Mouse (Mus musculus) left cerebral cortex, postnatal 10 days (tissue): Measurements from ENCODE around the gene Mid1. TPM values are rescaled to one million over a fixed set of nuclear protein-coding genes. Genes with fewer than 3 reads are reported as not detected.

Source experiments
- DNase-seq, 2 experiments: peaks; one replicate each; pipeline ENCODE4 v3.0.0; 2021 to 2022; ENCODE audit warnings: low spot score in 2 of 2, mixed read lengths in 1 of 2; ENCODE audit errors: extremely low spot score in 1 of 2
- intact Hi-C: fragments of 180-260 bp; cut with DNase I; formaldehyde crosslinking; loops from one replicate; pipeline ENCODE4 v1.15.1; 2025
- total RNA-seq, 2 experiments: library from RNA; stranded (reverse); gene quantifications; 2 replicates each; pipeline ENCODE4 v1.2.3; 2021

Mid1 gene
- total RNA-seq, 2 experiments from 2014 or later, result 20.2 to 21.3 TPM

- intact Hi-C loops, result no loop called here
- DNase-seq, result no peak
These were observed 120.8 kb downstream of the Mid1 start for GRCm38 (mm10) chrX:169805791-169806190.

GRCm38 (mm10) chrX:169807744-169808143, 122.7 kb downstream of the Mid1 start:
- intact Hi-C loops, result no loop called here
- DNase-seq, result no peak

- intact Hi-C loops, result no loop called here
- DNase-seq, result no peak
These were observed 126.3 kb downstream of the Mid1 start for GRCm38 (mm10) chrX:169811318-169811717.

GRCm38 (mm10) chrX:169811783-169812182, 126.8 kb downstream of the Mid1 start:
- no peak for DNase-seq
- intact Hi-C loops, result no loop called here

GRCm38 (mm10) chrX:169813673-169814072, 128.7 kb downstream of the Mid1 start:
- no peak for DNase-seq
- intact Hi-C loops, result no loop called here

GRCm38 (mm10) chrX:169826947-169827346, 141.9 kb downstream of the Mid1 start:
- intact Hi-C loops, result loop anchor here (10.0 kb wide), 1 partner anchor 58 kb away; no protein-coding TSS in a partner anchor

GRCm38 (mm10) chrX:169827720-169828119, 142.7 kb downstream of the Mid1 start:
- intact Hi-C loops, result loop anchor here (10.0 kb wide), 1 partner anchor 57 kb away; no protein-coding TSS in a partner anchor
- peak in 1 of 2 experiments; percentile 18 for DNase-seq

More at GRCm38 (mm10) chrX:169826947-169827346, 141.9 kb downstream of the Mid1 start:
- DNase-seq, result peak; percentile 9 to 23

GRCm38 (mm10) chrX:169828136-169828535, 143.1 kb downstream of the Mid1 start:
- peak in 1 of 2 experiments; percentile 12 for DNase-seq
- intact Hi-C loops, result loop anchor here (10.0 kb wide), 1 partner anchor 57 kb away; no protein-coding TSS in a partner anchor

GRCm38 (mm10) chrX:169830052-169830451, 145.1 kb downstream of the Mid1 start:
- intact Hi-C loops, result no loop called here
- DNase-seq, result no peak

GRCm38 (mm10) chrX:169837947-169838649, 153.1 kb downstream of the Mid1 start:
- peak; percentile 18 to 30 for DNase-seq
- intact Hi-C loops, result no loop called here

GRCm38 (mm10) chrX:169838650-169838971, 153.6 kb downstream of the Mid1 start:
- intact Hi-C loops, result no loop called here
- no peak for DNase-seq

- no peak for DNase-seq
- intact Hi-C loops, result no loop called here
These were observed 158.3 kb downstream of the Mid1 start for GRCm38 (mm10) chrX:169843267-169843666.

GRCm38 (mm10) chrX:169844150-169844772, 159.3 kb downstream of the Mid1 start:
- intact Hi-C loops, result no loop called here
- DNase-seq, result no peak

- intact Hi-C loops, result no loop called here
- no peak for DNase-seq
These were observed 161.2 kb downstream of the Mid1 start for GRCm38 (mm10) chrX:169846187-169846586.

- DNase-seq, result no peak
- intact Hi-C loops, result no loop called here
These were observed 176.3 kb downstream of the Mid1 start for GRCm38 (mm10) chrX:169861194-169861720.

GRCm38 (mm10) chrX:169862440-169862839, 177.4 kb downstream of the Mid1 start:
- intact Hi-C loops, result no loop called here
- DNase-seq, result no peak

GRCm38 (mm10) chrX:169862848-169863247, 177.8 kb downstream of the Mid1 start:
- intact Hi-C loops, result no loop called here
- peak in 1 of 2 experiments; percentile 25 for DNase-seq

- DNase-seq, result no peak
- intact Hi-C loops, result no loop called here
These were observed 178.8 kb downstream of the Mid1 start for GRCm38 (mm10) chrX:169863841-169864240.

GRCm38 (mm10) chrX:169868223-169868622, 183.2 kb downstream of the Mid1 start:
- intact Hi-C loops, result no loop called here
- DNase-seq, result no peak

- DNase-seq, result no peak
- intact Hi-C loops, result no loop called here
These were observed 189.5 kb downstream of the Mid1 start for GRCm38 (mm10) chrX:169874475-169874874.
